Mouse (Mus musculus) liver, embryonic 14.5 days (tissue): Measurements from ENCODE around the gene Jarid2.

Experiments
- CTCF ChIP-seq: IDR thresholded peaks from 2 replicates; pipeline ENCODE4 v1.5.1; 2016; ENCODE audit warnings: antibody characterized with exemption, low read depth, control low read depth
- EP300 ChIP-seq: IDR thresholded peaks from 2 replicates; pipeline ENCODE4 v1.6.1; 2016; ENCODE audit warnings: antibody characterized with exemption, low read depth

GRCm38 (mm10) chr13:44937681-44938080, 208.4 kb downstream of the Jarid2 start:
- TF ChIP-seq EP300 (no peak), CTCF (no peak)
